Mouse (Mus musculus): ENCODE results near the gene Gemin2.
"Not testable (repeated sequence)": the region's sequence is repeated elsewhere in the genome, so short reads cannot be mapped to it uniquely, and the experiment has no call there.

The Gemin2 gene

DNA sequence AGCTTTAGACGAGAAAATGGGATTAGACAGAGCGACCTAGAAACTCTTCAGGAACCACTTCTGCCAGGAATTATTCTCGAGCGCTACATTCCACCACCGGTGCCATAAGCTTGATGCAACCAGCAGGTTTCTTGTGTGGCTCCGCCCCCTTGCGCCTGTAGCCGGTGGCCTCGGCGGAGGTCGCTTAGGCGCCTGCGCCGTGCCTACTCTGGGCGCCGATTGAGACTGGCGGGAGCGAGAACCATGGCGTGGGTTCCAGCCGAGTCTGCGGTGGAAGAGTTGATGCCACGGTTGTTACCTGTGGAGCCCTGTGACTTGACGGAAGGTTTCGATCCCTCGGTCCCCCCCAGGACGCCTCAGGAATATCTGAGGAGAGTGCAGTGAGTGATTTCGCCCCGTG lies at the start of gene Gemin2:
Gemin2 (plus strand) TSS at position 160 of the 400 bp plus-strand sequence.
- DNase-seq, result peak; percentile 94 to 96

DNA sequence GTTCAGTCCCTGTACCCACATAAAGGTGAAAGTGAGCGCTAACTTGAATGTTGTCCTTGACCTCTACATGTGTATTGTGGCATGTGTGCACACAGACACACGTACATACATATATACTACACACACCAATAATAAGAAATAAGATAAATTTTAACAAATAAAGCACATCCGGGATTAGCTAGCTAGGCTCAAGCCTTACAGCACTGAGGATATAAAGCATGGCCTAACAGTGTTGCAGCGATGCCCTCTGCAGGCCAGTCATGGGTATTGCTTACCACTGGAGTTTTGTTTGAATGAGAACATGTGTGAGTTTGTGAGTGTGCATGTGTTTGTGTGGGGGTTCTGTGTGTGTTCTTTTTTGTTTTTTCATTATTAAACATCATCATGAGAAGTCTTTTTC lies 48.6 kb upstream of the Gemin2 start:
- DNase-seq, result peak; percentile 25 to 44

DNA sequence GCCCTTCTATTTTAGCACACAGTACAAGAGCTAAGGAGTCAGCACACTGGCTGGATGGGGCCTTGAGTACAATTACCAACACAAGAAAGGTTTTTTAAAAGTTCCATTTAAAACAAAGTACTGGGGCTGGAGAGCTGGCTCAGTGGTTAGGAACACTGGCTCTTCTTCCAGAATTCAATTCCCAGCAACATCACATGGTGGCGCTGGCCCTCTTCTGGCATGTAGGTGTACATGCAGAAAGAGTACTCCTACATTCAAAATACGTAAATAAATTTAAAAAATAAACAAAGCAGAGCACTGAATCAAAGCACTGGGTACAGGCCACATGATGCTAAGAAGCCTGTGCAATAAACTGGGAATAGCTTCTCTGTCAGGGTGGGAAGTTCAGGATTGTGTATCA lies 36.2 kb upstream of the Gemin2 start:
- no peak for DNase-seq

DNA sequence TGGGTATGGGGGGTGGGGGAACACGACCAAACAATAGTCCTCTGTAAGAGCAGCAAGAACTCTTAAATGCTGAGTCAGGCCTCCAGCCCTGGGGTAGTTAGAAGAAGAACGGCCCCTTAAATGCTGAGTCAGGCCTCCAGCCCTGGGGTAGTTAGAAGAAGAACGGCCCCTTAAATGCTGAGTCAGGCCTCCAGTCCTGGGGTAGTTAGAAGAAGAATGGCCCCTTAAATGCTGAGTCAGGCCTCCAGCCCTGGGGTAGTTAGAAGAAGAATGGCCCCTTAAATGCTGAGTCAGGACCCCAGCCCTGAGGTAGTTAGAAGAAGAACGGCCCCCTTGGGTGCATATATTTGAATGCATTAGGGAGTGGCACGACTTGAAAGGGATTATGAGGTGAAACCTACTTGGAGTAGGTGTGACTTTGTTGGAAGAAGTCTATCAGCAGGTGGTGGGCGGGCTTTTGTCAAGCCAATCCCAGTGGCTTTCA lies 32.0 kb upstream of the Gemin2 start:
- DNase-seq, result not testable (repeated sequence)

DNA sequence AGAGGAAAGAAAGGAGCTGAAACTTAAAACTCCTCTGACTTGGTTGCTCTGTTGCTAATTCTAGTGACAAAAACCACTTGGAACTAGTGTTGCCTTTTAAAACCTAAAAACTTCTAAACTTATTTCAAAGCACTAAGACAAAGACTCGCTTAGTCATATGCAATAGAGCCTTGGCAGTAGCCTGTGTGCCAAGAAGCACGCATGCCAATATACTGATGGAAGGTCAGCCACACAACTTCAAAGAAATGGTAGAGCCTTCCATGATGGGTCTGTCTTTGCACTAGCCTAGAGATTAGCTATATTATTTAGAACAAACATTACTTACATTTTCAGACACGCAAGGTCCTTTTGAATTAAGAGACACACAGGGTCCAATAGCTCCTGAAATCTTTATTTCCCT lies 27.4 kb upstream of the Gemin2 start:
- DNase-seq, result no peak

DNA sequence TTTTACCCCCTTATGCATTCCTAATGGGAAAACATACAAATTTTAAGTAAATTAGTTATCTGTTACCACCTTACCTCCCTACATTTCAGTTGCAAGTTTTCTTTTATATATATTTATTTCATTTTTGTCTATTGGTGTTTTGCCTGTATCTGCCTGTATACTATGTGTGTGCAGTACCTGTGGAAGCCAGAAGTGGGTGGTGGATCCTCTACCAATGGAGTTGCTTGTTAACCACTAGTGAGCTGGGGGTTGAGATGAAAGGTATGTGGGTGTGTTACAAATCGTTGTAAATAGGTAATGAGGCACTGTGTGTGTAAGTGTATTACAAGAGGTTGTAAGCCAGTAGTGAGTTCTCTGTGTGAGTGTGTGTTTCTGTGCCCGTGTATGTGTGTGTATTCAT lies 2.7 kb upstream of the Gemin2 start:
- DNase-seq, result peak; percentile 19 to 38

DNA sequence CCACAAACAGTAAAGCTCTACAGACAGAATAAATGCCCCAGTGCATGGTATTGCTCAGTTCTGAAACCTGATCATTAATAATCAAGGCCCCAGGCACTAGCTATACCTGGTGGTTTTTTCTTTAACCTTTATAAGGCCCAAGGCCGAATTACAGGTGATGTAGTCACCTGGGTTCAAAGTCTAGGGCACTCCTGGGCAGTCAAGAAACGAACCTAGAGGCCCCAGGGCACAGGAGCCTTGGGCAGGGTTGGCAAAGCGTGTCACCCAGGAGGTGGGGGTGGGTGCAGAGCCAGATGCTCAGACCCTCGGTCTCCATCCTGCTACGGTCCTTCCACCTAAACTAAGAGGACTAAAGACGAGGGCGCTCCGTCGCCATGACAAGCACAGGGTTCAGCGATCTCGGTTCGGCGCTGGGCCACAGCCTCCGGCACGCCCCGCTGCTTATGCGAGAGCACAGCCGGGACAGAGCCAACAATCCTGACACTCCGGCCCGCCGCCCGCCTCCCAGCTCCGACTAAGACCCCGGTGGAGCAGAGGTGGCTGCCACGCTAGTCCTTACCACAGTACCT lies 1.8 kb upstream of the Gemin2 start:
- DNase-seq, result no peak

DNA sequence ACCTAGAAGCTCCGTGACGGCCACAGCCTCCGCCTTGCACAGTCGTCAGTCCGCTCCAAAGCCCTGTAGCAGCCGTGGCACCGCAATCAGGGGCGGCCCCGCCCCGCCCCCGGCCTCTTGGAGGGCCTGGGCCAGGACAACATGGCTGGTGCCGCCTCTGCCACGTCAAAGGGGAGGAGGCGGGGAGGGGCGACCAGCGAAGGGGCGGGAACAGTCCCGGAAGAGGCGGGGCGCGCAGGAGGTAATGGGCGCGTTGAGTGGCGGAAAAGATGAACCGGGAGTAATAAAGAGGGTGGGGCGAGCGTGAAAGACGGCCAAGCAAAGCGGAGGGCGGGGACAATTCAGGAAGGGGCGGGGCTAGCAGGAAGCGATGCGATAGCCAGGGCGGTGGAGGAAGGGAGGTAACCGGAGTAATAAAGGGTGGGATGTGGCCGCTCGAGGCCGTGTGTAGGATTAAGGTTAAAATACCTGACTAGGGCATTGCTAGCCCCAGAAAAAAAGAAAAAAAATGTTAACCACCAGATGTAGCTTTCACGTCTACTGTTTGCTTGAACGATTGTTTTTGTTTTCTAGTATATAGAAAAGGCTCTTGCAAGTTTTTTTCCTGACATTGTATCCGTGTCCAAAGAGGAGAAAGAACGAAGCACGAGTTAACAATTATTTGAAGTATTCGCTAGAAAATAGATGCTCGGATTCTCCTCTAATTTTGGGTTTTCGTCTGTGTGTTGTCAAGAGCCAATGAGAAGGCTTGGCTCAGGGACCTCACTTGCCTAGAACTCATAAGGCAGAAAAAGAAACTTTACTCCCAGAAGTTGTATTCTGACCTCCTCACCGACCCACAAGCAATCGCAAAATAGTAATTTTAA lies 1.1 kb upstream of the Gemin2 start, which contains the start of gene Sec23a:
Sec23a (minus strand) TSS at position 174 of the 866 bp plus-strand sequence.
- peak; percentile 100 for DNase-seq

DNA sequence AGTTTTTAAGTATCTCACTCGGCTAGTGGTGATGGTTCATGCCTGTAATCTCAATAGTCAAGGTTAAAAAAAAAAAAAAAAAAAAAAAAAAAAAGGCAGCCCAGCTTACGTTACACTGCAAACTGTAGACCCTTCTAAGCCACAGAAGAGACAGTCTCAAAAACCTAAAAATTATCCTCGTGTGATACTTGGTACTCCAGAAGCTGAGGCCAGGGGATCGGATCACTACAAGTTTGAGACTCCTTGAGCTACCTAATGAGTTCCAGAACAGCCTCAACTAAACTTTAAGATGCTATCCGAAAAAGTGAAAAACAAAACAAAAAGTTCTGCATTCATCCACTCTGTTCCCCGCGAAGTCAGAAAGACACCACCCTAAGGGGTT lies 492 bp upstream of the Gemin2 start:
- peak in 1 of 2 experiments; percentile 21 for DNase-seq

DNA sequence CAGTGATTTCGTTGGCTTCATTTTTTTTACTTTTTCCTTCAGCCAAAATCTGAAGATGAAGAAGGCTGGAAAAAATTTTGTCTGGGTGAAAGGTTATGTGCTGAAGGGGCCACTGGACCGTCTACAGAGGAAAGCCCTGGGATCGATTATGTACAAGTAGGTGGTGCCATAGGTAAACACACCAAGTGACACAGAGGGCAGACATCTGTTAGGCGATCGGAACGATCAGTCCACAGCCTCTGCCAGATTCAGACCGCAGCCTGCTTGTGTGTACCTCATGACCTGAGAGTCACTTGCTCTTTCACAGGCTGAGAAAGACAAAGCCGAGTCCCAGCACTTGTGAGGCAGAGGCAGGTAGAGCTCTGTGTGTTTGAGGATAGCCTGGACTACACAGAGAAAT lies 4.8 kb downstream of the Gemin2 start:
- no peak for DNase-seq

DNA sequence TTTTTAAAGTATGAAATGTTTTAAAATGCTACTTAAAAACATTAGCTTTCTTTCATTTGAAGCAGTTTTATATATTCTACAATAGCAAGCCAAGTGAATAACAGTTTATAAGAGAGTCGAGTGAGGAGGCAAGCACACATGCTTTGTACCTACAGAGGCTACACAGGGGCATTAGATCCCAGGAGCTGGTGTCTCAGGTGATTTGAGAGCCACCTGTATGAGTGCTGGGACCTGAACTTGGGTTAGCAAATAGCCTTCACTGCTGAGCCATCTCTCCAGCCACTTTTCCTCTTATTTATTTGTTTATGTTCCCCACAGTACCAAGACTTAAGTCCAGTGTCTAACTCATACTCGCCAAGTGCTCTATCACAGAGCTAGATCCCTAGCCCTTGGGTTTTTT lies 6.7 kb downstream of the Gemin2 start:
- no peak for DNase-seq

DNA sequence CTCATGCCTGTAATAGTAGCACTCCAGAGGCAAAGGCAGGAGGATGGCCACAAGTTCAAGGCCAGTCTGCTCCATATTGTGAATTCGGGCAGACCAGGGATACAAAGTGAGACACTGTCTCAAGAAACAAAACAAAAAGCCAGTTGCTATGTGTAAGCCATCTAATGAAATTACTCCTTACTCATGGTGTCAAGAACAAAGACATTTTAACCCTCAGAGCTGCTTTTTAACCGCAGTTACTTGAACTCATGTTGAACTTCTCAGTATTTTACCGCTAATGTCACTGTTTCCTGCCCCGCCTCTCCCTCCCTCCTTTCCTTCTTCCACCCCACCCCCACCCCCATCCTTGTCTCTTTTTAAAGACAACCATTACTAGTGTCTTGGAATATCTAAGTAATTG lies 8.1 kb downstream of the Gemin2 start:
- DNase-seq, result no peak

DNA sequence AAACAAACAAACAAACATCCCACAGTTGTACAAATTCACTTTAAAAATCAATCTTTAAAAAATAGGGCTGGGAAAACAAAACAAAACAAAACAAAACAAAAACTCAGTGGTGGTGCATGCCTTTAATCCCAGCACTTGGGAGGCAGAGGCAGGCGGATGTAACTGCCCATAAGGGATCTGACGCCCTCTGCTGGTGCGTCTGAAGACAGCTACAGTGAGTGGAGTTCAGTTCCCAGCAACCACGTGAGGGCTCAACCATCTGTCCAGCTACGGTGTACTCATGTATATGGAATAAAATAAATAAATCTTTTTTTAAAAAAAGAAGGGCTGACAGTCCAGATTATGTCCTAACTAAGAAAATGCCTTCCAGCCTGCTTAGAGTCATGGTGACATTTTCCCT lies 18.9 kb downstream of the Gemin2 start:
- DNase-seq, result peak in 1 of 2 experiments; percentile 7

DNA sequence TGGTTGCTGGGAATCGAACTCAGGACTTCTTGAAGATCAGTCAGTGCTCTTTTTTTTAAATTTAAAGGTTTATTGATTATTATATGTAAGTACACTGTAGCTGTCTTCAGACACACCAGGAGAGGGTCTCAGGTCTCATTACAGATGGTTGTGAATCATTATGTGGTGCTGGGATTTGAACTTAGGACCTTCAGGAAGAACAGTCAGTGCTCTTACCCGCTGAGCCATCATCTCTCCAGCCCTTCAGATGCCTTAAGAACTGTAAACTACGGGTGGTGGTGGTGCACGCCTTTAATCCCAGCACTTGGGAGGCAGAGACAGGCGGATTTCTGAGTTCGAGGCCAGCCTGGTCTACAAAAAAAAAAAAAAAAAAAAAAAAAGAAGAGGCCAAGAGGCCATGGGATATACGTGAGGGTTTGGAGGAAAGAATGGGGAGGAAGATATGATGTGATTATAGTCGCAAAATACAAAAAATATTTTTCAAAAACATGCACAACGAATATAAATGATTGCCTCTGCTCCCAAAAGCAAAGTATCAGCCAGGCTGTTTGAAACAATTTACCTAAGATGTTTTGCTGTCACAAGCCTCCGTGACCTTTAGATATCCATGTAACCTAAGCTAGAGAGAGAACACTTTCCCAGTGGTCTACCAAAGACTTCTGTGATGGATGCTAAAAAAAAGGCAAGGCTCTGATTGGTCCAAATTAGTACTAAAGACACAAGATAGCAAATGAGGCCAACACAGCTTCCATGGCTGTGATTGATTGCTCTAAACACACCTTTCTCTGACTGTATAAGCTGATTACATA lies 26.2 kb downstream of the Gemin2 start:
- DNase-seq, result no peak

DNA sequence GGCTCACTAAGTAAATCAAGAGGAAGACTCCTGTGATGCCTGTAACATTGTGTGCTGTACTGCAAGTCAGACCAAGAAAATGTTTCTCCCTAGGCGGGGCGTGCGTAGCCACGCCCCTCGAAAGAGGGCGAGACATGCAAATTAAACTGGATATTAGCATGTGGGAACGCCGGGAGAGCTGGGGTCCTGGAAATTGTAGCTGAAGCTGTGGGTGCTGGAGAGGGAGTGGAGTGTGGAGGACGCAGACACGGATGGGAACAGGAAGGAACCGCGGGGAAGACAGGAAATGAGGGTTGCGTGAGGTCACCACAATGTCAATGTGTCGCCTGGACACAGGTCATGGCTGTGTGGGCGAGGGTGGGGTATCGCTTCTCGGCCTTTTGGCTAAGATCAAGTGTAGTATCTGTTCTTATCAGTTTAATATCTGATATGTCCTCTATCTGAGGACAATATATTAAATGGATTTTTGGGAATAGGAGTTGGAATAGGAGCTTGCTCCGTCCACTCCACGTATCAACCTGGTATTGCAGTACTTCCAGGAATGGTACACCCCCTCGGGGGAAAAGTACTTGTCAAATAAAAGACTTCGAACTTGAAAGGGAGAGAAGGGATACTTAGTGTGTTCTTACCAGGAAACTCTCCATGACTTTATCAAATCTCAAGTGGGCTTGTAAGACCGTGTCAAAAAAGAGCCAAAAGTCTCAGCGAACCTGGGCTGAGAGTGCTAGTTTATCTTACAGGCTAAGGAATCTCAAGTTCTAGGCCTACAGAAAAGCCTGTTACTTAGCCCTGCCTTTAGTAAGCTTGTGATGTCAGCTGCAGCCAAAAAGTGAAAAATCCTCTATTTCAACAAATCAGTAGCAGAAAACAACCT lies 27.0 kb downstream of the Gemin2 start:
- peak; percentile 13 to 28 for DNase-seq

DNA sequence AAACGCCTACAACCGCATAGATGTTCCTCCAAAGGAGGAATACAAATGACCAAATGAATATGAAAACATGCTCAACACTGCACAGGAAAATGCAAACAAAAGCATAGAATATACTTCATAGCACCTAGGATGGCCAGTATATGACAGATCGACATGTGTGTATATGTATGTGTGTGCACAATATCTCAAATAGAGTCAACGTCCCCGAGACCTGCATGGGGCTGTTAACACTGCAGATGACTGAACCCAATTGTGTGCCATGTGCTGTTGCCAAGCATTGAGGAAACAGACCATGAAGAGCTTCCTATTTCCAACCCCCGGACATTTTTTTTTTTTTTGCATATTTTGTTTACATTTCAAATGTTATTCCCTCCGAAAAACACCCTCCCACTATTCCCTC lies 27.7 kb downstream of the Gemin2 start:
- no peak for DNase-seq

DNA sequence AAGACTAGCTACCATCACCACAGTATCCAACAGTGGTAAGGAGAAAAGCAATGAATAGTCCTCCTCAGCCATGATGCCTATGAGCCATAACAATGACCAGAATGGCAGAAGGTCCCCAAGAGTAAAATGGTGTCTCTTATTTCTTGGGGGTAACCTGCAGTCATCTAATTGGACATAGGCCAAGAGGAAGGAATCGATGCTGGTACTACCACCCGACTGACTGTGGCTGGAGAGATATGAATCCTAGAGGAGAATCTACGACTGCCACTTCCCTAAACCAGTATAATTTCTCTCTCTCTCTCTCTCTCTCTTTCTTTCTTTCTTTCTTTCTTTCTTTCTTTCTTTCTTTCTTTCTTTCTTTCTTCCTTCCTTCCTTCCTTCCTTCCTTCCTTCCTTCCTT lies 39.3 kb downstream of the Gemin2 start:
- no peak for DNase-seq

DNA sequence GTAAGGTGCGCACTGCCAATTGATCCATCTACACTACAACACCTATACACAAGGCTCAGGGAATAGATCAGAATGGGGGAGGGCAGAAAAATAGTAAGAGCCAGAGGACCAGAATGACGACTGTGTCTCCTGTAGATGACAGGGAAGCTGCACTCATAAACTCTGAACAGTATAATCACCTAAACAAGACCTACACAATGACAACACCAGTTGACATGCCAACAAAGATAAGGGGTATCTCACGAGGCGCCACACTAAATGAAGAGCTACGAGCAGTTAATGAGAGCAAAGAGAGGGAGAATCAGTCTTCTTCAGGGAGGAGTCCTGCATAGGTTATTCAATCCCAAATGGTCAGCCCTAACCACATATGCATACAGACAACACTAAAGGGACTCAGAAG lies 40.0 kb downstream of the Gemin2 start:
- no peak for DNase-seq

DNA sequence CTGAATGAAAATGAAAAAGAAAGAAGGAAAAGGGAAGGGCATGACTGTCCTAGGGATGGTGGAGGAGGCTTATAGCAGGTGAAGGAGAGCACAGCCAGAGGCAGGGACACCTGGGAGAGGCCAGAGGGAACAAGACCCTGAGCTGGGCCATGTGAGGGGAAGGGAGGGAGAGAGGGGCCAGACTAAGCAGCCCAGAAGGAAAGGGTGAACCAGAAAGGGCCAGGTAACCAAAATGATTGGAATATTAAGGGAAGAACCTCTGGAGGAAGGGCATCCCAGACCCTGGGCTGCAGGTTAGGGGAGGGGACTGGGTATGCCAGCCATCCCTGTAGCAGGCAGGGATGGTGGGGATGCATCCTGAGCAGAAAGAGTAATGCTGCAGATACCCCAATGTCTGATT lies 40.8 kb downstream of the Gemin2 start:
- DNase-seq, result no peak

DNA sequence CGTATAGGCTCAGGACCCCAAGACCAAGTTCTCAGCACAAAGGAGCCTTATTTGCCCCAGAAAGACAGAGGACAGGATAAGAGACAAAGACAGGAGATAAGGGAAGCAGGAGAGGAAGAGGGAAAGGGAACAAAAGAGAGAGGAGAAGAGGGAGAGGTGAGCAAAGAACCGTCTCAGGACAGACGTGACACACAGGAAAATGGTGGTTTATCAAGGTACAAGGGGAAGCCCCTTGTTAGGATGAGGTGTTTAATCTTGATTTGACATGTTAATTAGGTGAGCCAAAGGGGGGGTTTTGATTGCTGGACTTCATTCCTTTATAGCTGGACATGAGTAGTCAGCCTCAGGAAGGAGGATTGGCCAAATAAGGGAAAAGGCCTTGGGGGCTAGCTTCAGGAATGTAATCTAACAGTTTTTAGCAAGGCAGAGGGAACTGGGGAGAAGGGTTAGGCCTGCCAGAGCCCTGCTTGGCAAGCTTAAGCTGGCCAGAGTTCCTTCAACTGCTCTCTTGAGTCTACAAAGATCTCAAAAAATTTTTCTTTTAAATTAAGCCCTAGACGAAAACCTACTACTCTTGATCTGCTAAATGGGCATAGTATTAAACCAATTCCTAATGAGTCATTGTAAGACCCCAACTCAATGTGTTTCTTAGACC lies 42.1 kb downstream of the Gemin2 start:
- no peak for DNase-seq

DNA sequence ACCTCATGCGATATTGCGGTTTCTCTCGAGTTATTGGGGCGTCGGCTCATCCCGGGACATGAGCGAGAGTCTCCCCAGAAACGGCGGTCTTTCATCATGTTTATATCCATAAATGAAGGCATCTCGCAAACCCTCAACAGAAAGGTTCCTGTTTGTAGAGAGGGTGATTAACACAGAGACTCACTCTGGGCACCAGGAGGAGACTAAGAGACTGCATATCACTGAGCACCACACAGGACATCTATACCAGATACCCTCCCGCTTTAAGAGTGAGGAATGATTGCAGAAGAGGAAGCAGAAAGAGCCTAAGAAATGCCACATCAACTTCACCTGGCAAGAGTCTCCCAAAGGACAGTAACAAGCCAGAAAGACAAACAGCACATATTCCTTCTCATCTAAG lies 43.0 kb downstream of the Gemin2 start:
- DNase-seq, result no peak

DNA sequence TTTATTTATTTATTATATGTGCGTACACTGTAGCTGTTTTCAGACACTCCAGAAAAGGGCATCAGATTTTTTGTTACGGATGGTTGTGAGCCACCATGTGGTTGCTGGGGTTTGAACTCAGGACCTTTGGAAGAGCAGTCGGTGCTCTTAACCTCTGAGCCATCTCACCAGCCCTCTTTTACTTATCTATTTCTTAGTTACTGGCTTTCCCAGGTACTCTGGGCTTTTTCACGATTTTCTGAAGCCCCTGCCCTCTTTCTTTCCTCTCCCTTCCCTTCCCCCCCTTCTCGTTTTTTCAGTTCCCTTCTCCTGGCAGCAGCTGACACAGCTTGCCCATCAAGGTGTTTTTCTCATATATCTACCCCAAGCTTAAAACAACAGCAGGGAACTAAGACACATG lies 45.0 kb downstream of the Gemin2 start:
- DNase-seq, result not testable (repeated sequence)
